Mouse (Mus musculus) stomach, postnatal 0 days (tissue): ENCODE measurements around the gene Pygo1. TPM values are rescaled to one million over a fixed set of nuclear protein-coding genes. Genes with fewer than 3 reads are reported as not detected.

ENCODE experiments used
- ATAC-seq: fragments of 200-750 bp; cut with Nextera tagmentation; 2 replicates; pipeline ENCODE4 v1.8.0; 2017; ENCODE audit not compliant: low FRiP score, low TSS enrichment
- DNase-seq: peaks from one replicate; pipeline ENCODE4 v3.0.0-alpha.2; 2016; ENCODE audit warnings: low spot score
- H3K27ac ChIP-seq: fragments of 300-500 bp; sonication (generic); replicated peaks from 2 replicates; pipeline ENCODE4 v1.5.1; 2014; ENCODE audit warnings: mild to moderate bottlenecking, control low read depth
- H3K27me3 ChIP-seq: fragments of 300-500 bp; sonication (generic); 2 replicates; pipeline ENCODE4 v1.6.1; 2014; ENCODE audit warnings: low read length; ENCODE audit not compliant: control insufficient read depth, insufficient read depth
- H3K36me3 ChIP-seq: fragments of 300-500 bp; sonication (generic); 2 replicates; pipeline ENCODE4 v1.6.1; 2014; ENCODE audit warnings: low read length, mixed read lengths; ENCODE audit not compliant: control insufficient read depth, insufficient read depth
- H3K4me1 ChIP-seq: fragments of 300-500 bp; sonication (generic); replicated peaks from 2 replicates; pipeline ENCODE4 v1.6.1; 2014; ENCODE audit warnings: antibody characterized with exemption; ENCODE audit not compliant: control insufficient read depth, insufficient read depth
- H3K4me2 ChIP-seq: fragments of 300-500 bp; sonication (generic); replicated peaks from 2 replicates; pipeline ENCODE4 v1.6.1; 2014; ENCODE audit warnings: low read depth, mild to moderate bottlenecking, control low read depth, moderate library complexity
- H3K4me3 ChIP-seq: fragments of 300-500 bp; sonication (generic); 2 replicates; pipeline ENCODE4 v1.5.1; 2014; ENCODE audit warnings: low read depth, low read length, control low read depth
- H3K9ac ChIP-seq: fragments of 300-500 bp; sonication (generic); 2 replicates; pipeline ENCODE4 v1.6.1; 2014; ENCODE audit warnings: mild to moderate bottlenecking, low read length, control low read depth, mixed read lengths
- H3K9me3 ChIP-seq: fragments of 300-500 bp; sonication (generic); 2 replicates; pipeline ENCODE4 v1.6.1; 2016; ENCODE audit warnings: low read length; ENCODE audit not compliant: control insufficient read depth
- CTCF ChIP-seq: IDR thresholded peaks from 2 replicates; pipeline ENCODE4 v1.5.1; 2016; ENCODE audit warnings: antibody characterized with exemption, low read depth, mild to moderate bottlenecking, moderate library complexity
- EP300 ChIP-seq: optimal IDR thresholded peaks from 2 replicates; pipeline ENCODE3; 2016; ENCODE audit warnings: antibody characterized with exemption
- WGBS: fragments of 180-500 bp; shearing (Covaris S2); extraction: QIAGEN DNeasy Blood & Tissue Kit; methylation state at CpG from one replicate; pipeline ENCODE4 v1.1.7; 2014; 5-methylcytosine and 5-hydroxymethylcytosine counted together
- polyA plus RNA-seq: library from polyadenylated mRNA; unstranded; fragments of >200 nt; fragmentation: Nextera tagmentation; extraction: Ambion mirVana; gene quantifications from 2 replicates; pipeline ENCODE4 v1.2.1, GENCODE M21; 2015

Gene Pygo1
- polyA plus RNA-seq, 1 experiment from 2014 or later, result 1.1 TPM

DNA sequence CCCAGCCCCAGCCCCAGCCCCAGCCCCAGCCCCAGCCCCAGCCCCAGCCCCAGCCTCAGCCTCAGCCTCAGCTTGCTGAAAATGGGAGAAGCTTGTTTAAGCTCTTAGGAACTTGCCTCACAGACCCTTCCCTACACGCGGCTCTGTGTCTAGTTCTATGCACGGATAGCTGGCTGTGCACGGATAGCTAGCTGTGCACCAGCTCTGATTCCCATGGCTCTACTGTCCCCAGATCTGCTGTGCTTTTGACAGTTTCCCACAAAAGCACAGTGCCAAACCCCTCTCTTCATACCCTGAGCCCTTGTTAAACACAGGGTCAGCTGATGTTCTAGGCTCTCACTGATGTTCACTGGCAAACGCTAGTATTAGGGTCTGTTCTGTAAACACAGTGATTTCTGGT, 32.7 kb upstream of the Pygo1 start:
- ATAC-seq (no peak), DNase-seq (no peak)
- H3K36me3 ChIP-seq, result no peaks in the 10 kb centered on the region
- H3K9ac ChIP-seq, result no peak overlapping the region
- TF ChIP-seq EP300, result no peak
- TF ChIP-seq CTCF, result no peak
- no peak overlapping the region for H3K27ac ChIP-seq
- no peak overlapping the region for H3K4me2 ChIP-seq
- H3K4me1 ChIP-seq, result no peaks in the 10 kb centered on the region
- H3K9me3 ChIP-seq, result no peaks in the 10 kb centered on the region
- 89% methylated on average over 5 of the region's 5 CpGs for WGBS
- no peaks in the 10 kb centered on the region for H3K27me3 ChIP-seq
- H3K4me3 ChIP-seq, result no peak overlapping the region

GRCm38 (mm10) chr9:72894796-72895352, 30.6 kb upstream of the Pygo1 start:
- 93% methylated on average over 6 of the region's 6 CpGs for WGBS
- no peaks in the 10 kb centered on the region for H3K27me3 ChIP-seq
- DNase-seq, result no peak
- no peak overlapping the region for H3K9ac ChIP-seq
- no peak overlapping the region for H3K4me2 ChIP-seq
- H3K9me3 ChIP-seq, result no peaks in the 10 kb centered on the region
- H3K27ac ChIP-seq, result no peak overlapping the region
- H3K4me3 ChIP-seq, result no peak overlapping the region
- no peaks in the 10 kb centered on the region for H3K4me1 ChIP-seq
- H3K36me3 ChIP-seq, result no peaks in the 10 kb centered on the region
- TF ChIP-seq EP300, result no peak
- TF ChIP-seq CTCF, result peak; percentile 34; the same call in 1 of the 2 replicates
- ATAC-seq, result no peak

- Histone ChIP-seq H3K4me3 (no peak overlapping the region), H3K9ac (no peak overlapping the region), H3K27ac (no peak overlapping the region), H3K4me1 (no peaks in the 10 kb centered on the region), H3K4me2 (no peak overlapping the region), H3K9me3 (no peaks in the 10 kb centered on the region), H3K27me3 (no peaks in the 10 kb centered on the region), H3K36me3 (no peaks in the 10 kb centered on the region)
- 77% methylated on average over 8 of the region's 8 CpGs for whole genome bisulfite sequencing
- DNase-seq, result no peak
- TF ChIP-seq EP300, result no peak
- TF ChIP-seq CTCF, result no peak
- no peak for ATAC-seq
Measured at GRCm38 (mm10) chr9:72902057-72902456, 23.4 kb upstream of the Pygo1 start.

DNA sequence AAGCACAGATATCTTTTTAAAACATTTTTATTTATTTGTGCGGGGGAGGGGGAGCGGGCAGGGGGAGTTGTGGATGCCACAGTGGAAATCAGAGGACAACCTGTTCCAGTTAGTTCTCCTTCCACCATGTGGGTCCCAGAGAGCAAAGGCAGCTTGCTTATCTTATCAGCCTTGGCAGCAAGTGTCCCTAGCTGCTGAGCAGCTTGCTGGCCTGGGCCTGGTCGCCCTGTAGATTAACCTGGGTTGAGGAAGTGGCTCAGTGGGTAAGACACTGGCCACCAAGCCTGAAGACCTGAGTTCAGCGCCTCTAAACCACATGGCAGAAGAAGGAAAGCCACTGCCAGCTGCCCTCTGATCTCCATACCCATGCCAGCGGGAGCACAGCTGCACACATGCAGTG, 22.8 kb upstream of the Pygo1 start:
- no peak for ATAC-seq
- Histone ChIP-seq H3K36me3 (no peaks in the 10 kb centered on the region), H3K4me3 (no peak overlapping the region), H3K4me1 (no peaks in the 10 kb centered on the region), H3K27ac (no peak overlapping the region), H3K27me3 (no peaks in the 10 kb centered on the region), H3K9ac (no peak overlapping the region), H3K4me2 (no peak overlapping the region), H3K9me3 (no peaks in the 10 kb centered on the region)
- no peak for DNase-seq
- 86% methylated on average over 5 of the region's 5 CpGs for WGBS
- TF ChIP-seq CTCF, result no peak
- TF ChIP-seq EP300, result no peak

DNA sequence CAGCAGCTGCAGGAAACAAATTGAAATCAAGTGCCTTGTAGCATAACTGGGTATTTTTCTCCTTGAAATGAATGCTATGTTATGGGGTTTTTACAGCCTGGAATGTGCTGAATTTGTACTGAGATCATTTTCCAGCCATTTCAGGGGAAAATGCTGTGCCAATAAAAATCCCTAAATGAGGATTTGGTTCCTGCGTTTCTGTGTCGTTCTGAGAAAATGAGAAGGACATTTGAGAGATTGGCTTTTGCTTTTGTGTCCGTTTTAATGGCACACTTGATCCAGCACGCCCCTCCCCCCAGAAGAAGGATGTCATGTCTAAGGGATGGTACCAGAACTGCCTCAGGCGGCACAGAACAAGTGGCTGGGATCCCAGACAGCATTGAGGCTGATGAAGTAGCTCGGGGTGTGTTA, 18.7 kb upstream of the Pygo1 start:
- WGBS, result 59% methylated on average over 6 of the region's 6 CpGs

DNA sequence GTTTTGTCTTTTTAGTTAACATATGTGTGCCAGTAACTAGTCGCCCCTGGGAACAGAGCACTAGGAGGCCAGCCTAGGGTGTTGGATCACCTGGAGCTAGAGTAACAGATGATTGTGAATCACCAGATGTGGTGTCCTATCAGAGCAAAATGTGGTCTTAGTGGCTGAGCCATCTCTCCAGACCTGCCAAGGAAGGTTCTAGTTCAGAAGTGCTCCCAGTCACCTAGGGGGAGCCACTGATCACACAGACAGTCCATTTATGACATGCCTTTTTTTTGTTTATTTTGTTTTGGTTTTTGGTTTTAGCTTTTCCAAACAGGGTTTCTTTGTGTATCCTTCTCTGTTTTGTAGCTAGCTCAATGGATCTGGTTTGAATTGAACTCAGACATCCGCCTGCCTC, 14.1 kb upstream of the Pygo1 start:
- no peak overlapping the region for H3K9ac ChIP-seq
- no peaks in the 10 kb centered on the region for H3K4me1 ChIP-seq
- TF ChIP-seq CTCF, result no peak
- no peak for TF ChIP-seq EP300
- no peak overlapping the region for H3K4me2 ChIP-seq
- no peaks in the 10 kb centered on the region for H3K36me3 ChIP-seq
- no peak overlapping the region for H3K4me3 ChIP-seq
- H3K9me3 ChIP-seq, result no peaks in the 10 kb centered on the region
- H3K27ac ChIP-seq, result no peak overlapping the region
- no peak for ATAC-seq
- no peak for DNase-seq
- H3K27me3 ChIP-seq, result no peaks in the 10 kb centered on the region
- 77% methylated on average over 2 of the region's 2 CpGs for WGBS

More for the DNA sequence above, 18.7 kb upstream of the Pygo1 start:
- Histone ChIP-seq H3K4me2 (no peak overlapping the region), H3K27me3 (no peaks in the 10 kb centered on the region), H3K4me3 (no peak overlapping the region), H3K4me1 (no peaks in the 10 kb centered on the region), H3K9me3 (no peaks in the 10 kb centered on the region), H3K9ac (no peak overlapping the region), H3K36me3 (no peaks in the 10 kb centered on the region), H3K27ac (no peak overlapping the region)
- DNase-seq, result no peak
- no peak for ATAC-seq
- TF ChIP-seq EP300 (no peak), CTCF (no peak)
